Mouse (Mus musculus) olfactory bulb, adult 2 months (tissue): ENCODE measurements around the gene Ifnl3.

Experiments
- CTCF ChIP-seq: fragments of 200-500 bp; IDR thresholded peaks from 2 replicates; pipeline ENCODE4 v1.5.1; 2012; ENCODE audit warnings: low read depth, mild to moderate bottlenecking, low read length, moderate library complexity; ENCODE audit not compliant: insufficient read depth
- POLR2A ChIP-seq: fragments of 200-500 bp; IDR thresholded peaks from 2 replicates; pipeline ENCODE4 v1.6.1; 2012; ENCODE audit warnings: mild to moderate bottlenecking, low read depth, low read length, moderate library complexity; ENCODE audit not compliant: insufficient read depth

GRCm38 (mm10) chr7:28511441-28511840 lies 11.2 kb upstream of the Ifnl3 start:
- TF ChIP-seq CTCF (no peak), POLR2A (no peak)
